8 mouse cellular contexts compared by ENCODE assay signal in the genomic region with DNA sequence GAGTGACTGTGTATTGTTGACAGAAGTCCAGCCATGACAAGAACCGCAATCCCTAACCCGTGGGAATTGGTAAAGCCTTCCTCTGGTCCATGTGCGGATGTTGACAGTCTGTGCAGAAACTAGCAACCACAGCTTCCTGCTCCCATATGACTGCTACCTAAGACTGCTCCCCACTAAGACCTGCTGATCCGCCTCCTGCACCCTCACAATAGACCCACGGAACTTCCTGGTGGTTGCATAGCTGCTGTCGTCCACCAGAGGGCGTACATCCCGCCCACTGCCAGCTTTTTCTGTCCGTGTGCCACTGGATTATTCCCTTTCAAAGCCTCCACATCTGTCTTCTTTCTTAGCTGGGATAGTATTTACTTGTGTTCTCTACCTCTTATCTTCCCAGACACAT. TPM values are rescaled to one million over a fixed set of nuclear protein-coding genes. Genes with fewer than 3 reads are reported as not detected.
DNase-seq lines count a peak whose midpoint lies in the region; ATAC-seq lines count a peak whose summit lies in the region.
"Had no signal": no experiment of that assay in that cellular context is flagged by ENCODE, and none has a peak within 500 bp of the region (broad histone marks: within the 10 kb centered on the region; RNA-seq: fewer than 3 reads in every experiment).

No protein-coding gene starts in this region.

- H3K9me3 ChIP-seq in kidney, embryonic 14.5 days (ENCODE audit: control insufficient read depth, low read length): no peaks in the 10 kb centered on the region
- H3K9me3 ChIP-seq: liver, embryonic 13.5 days had no signal

- H3K27ac ChIP-seq in kidney, embryonic 14.5 days (ENCODE audit: low read depth, low read length): no peak overlapping the region
- H3K27ac ChIP-seq: liver, embryonic 13.5 days had no signal

- peak; percentile 46 for DNase-seq in kidney, postnatal 10 days
- peak; percentile 75 to 78 for DNase-seq in CD8-positive naive resting alpha-beta T cell, adult 2 months (ENCODE audit: low read depth in 2 of 2, low spot score in 2 of 2)
- DNase-seq in ZHBTc4 (ENCODE audit: low read depth, low spot score): peak; percentile 74
- DNase-seq in retina, embryonic 14.5 days (ENCODE audit: low spot score): peak; percentile 71
- no peak for DNase-seq in cerebellum, postnatal 36 days
- DNase-seq: liver, embryonic 13.5 days had no signal

- no peaks in the 10 kb centered on the region for H3K36me3 ChIP-seq in kidney, embryonic 14.5 days (ENCODE audit: control insufficient read depth, insufficient read depth, low read length)
- H3K36me3 ChIP-seq: liver, embryonic 13.5 days had no signal

- ATAC-seq in kidney, embryonic 14.5 days (ENCODE audit: low FRiP score, low TSS enrichment): no peak
- peak; percentile 88 to 96 for ATAC-seq in hematopoietic stem cell, adult 5-6 weeks (replicated peaks in 1 of 2; ENCODE audit: insufficient read depth in 1 of 2, low FRiP score in 2 of 2, low TSS enrichment in 1 of 2, low read depth in 1 of 2, poor library complexity in 2 of 2, severe bottlenecking in 2 of 2)

- no peaks in the 10 kb centered on the region for H3K4me1 ChIP-seq in kidney, embryonic 14.5 days (ENCODE audit: control insufficient read depth, insufficient read depth, low read length)
- H3K4me1 ChIP-seq: liver, embryonic 13.5 days had no signal

- 48% methylated on average over 9 of the region's 9 CpGs for WGBS in kidney, embryonic 14.5 days

- H3K4me2 ChIP-seq in kidney, embryonic 14.5 days (replicated peaks; ENCODE audit: low read depth, low read length): no peak overlapping the region
- H3K4me2 ChIP-seq: liver, embryonic 13.5 days had no signal

- H3K4me3 ChIP-seq in kidney, embryonic 14.5 days (ENCODE audit: low read length): no peak overlapping the region
- H3K4me3 ChIP-seq: liver, embryonic 13.5 days had no signal

- H3K9ac ChIP-seq in kidney, embryonic 14.5 days (ENCODE audit: low read depth, low read length): no peak overlapping the region
- H3K9ac ChIP-seq: liver, embryonic 13.5 days had no signal

- H3K27me3 ChIP-seq in kidney, embryonic 14.5 days (ENCODE audit: control insufficient read depth, insufficient read depth, low read length): no peaks in the 10 kb centered on the region
- H3K27me3 ChIP-seq: liver, embryonic 13.5 days had no signal

RNA-seq across cellular contexts. Expression of a gene that starts 14.1 kb away (rescaled TPM):
- polyA plus RNA-seq in kidney, embryonic 14.5 days (2014; fragmentation: Nextera tagmentation; extraction: Ambion mirVana): 0.41 and 1.5 TPM in 2 replicates
- total RNA-seq in hematopoietic stem cell, adult 5-6 weeks (2017): 3.6 and 8.6 TPM in 2 replicates

RNA-seq across cellular contexts. Expression of a gene that starts 17.2 kb away (rescaled TPM):
- polyA plus RNA-seq in kidney, embryonic 14.5 days (2014; fragmentation: Nextera tagmentation; extraction: Ambion mirVana): 8.5 and 10.2 TPM in 2 replicates
- total RNA-seq in hematopoietic stem cell, adult 5-6 weeks (2017): 0.19 TPM in 1 of 2 replicates, not detected in the other

Comparison
In these comparisons a context has a peak if more than half of its experiments do, and no peak if none do; other contexts are left out.
1. DNase-seq: peak in kidney, postnatal 10 days (single experiment), CD8-positive naive resting alpha-beta T cell, adult 2 months (2 of 2), ZHBTc4 (single experiment) and retina, embryonic 14.5 days (single experiment); none in cerebellum, postnatal 36 days (0 of 2).